Mouse (Mus musculus) megakaryocyte, adult 5-6 weeks (primary cell): ENCODE data around the gene Phf1. TPM values are rescaled to one million over a fixed set of nuclear protein-coding genes. Genes with fewer than 3 reads are reported as not detected.

Experiments
- ATAC-seq: 2 replicates; pipeline ENCODE4 v1.8.0; 2016; ENCODE audit warnings: mild to moderate bottlenecking, inconsistent platforms; ENCODE audit not compliant: poor library complexity, severe bottlenecking
- total RNA-seq, 2 experiments: library from RNA; stranded (forward) in 1 of 2; stranded (reverse) in 1 of 2; fragments of 153-499, 151-499 nt in 1 of 2; fragments of 221-1000, 200-1000 nt in 1 of 2; gene quantifications; 2 replicates each; pipeline versions ENCODE4 v1.2.3 to v1.2.4; 2015 to 2017

Gene Phf1
- total RNA-seq, 2 experiments from 2014 or later, result 10.6 to 11.7 TPM

DNA sequence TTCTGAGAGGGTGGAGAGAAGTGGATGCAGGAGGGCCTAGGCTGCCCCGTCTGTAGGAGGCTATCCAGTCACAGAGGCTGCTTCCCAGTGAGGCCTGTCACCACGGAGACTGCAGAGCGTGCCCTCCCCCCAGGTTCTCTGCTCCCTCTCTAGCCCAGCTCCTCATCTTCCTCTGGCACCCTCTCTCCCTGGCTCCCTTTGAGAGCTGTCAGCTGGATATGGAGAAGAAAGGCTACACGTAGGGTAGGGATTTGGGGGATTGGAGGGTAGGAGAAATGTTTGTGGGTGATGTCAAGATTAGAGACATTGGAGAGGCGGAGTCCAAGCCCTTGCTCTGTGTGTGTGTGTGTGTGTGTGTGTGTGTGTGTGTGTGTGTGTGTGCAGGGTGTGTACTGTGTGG, 17.0 kb downstream of the Phf1 start:
- ATAC-seq, result no peak

- no peak for ATAC-seq
Measured at GRCm38 (mm10) chr17:26950560-26951288, 17.9 kb downstream of the Phf1 start.

DNA sequence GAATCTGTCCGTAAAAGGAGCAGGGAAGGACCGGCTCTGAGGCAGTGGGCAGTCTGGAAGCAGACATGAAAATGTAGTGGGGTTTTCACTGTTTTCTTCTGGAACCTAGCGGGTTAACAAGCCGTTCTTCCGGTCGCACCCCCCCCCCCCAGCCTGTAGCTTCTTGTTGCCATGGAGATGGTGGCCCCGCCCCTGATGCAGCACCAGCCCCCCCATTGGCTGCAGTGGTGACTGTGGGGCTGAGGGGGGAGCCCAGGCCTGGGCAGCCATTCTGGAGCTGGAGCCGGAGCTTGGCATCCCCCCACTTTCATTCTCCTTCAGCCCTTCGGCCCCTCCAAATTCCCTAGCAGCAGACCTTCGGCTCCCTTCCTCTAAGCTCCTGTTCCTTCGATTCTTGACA, 18.6 kb downstream of the Phf1 start:
- ATAC-seq, result 0 out of 2 replicates have a peak, but pooled peaks have one; percentile 34

DNA sequence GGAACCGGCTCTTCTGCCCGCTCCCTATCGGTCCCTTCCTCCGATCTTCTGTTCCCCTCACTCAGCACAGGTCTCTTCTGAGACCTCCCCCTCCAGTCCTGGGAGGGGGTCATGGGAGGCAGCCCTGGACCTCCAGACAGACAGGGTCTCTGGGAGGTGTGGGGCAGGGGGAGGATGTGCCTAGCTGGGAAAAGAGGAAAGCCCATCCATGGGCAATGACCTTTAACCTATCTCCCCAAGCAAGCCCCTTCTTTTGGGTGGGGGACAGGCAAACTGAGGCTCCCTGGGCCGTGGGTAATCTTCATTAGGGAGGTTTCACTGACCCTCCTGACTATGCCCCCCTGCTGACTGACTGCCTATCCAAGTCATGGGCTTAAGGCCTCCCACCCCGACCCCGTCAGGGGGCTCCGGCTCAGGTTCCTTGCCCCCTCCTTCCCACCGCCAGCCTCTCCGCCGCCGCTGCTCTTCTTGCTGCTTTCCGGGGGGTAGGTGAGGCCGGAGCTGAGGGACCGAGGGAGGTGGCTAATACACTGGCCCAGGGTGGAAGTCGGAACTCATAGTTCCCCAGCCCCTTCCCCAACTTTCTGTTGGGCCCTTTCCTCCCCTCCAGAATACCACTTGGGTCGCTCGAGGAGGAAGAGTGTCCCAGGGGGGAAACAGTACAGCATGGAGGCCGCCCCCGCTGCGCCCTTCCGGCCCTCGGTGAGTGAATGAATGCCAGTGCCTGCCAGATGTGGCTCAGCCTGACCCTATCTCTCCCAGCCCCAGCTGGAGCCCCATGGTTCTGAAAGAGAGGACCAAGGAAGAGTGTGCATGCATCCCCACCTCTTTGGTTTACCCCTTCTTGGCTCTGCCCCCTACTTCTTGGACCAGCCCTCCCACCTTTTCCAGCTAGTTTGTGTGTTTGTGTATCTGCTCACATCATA, 19.4 kb downstream of the Phf1 start:
- ATAC-seq, result no peak

DNA sequence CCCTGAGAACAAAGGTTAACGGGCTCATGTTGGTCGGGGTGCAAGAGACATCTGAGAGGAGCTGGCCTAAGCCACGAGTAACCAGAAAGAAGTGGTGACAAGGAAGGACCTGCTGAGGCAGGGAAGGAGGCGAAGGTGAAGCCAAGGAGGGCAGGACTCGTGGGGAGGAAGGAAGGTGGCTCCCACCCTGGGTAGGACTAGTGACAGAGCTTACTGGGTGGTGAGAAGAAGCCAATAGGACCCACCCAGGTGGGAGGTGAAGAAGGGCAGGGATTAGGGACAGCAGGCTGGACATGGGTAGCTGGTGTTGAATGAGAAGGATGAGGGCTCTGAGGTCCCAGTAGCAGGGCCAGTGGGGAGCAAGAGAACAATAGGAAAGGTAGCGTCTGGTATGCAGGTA, 20.3 kb downstream of the Phf1 start:
- ATAC-seq, result no peak

DNA sequence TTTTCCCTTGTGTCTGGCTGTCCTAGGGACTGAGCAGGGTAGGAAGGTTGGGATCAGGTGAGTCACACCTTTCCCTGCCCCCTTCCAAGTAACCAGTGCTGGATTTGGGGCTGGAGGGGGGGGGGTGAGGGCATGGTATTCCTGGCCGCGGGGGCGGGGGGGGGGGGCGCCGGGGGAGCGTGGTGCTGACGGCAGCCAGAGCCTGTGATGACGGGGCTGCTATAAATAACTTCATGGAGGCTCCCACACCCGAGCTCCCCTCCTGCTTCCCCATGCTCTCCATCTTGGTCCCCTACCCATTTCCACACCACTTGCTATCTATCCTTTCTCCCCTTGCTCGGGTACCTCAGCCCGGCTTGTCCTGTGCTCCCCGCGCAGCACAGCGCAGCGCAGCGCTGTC, 20.9 kb downstream of the Phf1 start:
- no peak for ATAC-seq

DNA sequence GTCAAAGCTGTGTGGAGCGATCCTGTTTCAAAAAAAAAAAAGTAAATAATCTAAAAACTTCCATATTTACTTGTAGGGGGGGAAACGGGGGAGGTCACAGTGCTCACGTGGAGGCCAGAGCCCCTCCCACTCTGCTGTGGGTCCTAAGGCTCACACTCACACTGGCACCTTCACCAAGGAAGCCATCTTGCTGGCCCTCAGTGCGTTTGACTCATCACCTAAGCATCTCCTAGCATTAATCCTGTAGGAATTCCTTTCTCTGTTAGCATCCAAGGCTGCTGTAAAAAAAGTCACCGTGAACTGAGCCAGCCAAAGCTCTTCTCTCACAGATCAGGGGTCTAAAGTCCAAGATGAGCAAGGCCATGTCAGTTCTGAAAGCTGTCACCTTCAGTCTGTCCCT, 23.5 kb downstream of the Phf1 start:
- ATAC-seq, result no peak

GRCm38 (mm10) chr17:26956895-26957294, 24.0 kb downstream of the Phf1 start:
- ATAC-seq, result peak; percentile 79

DNA sequence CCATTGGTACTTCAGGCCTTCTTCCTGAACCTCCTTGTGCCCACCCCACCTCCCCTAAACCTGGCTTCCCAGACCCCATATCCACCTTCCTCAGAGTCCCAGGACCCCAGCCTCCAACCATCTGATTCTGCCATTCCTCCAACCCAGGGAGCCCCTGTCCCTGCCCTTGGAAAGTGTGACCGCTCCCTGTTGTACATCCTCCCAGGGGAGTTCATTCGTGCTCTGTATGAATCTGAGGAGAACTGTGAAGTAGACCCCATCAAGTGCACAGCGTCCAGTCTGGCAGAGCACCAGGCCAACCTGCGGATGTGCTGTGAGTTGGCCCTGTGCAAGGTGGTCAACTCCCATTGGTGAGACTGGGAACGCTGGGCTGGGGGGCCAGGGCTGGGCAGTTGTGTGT, 25.0 kb downstream of the Phf1 start:
- ATAC-seq, result no peak

DNA sequence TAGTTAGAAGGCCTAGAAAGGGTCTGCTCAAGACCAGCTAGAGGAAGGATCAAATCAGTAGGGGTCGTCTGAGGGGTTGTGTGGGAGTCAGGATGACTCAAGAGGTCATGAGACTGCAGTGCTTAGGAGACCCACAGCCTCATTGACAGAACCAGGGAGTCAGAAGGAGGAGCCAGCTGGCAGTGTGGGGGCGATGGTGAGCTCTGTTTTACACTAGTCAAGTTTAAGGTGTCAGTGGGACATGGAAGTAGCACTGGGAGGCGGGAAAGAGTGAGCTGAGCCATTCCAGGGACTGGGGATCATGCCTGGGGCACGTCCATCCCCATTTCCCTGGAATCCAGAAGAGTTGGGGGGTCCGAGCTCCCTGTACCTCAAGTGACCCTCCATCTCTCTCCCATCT, 26.0 kb downstream of the Phf1 start:
- ATAC-seq, result no peak

DNA sequence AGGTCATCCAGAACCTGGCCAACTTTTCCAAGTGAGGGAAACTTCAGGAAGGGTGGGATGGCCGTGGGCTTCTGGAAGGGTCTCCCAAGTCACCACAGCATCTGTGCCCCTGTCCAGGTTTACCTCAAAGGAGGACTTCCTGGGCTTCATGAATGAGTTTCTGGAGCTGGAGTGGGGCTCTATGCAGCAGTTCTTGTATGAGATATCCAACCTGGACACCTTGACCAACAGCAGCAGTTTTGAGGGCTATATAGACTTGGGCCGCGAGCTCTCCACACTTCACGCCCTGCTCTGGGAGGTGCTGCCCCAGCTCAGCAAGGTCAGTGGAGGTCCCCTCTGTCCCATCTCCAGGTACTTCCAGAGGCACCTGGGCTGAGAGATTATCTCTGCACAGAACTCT, 27.0 kb downstream of the Phf1 start:
- no peak for ATAC-seq

GRCm38 (mm10) chr17:26961572-26962240, 28.9 kb downstream of the Phf1 start:
- ATAC-seq, result no peak

GRCm38 (mm10) chr17:26966993-26967392, 34.1 kb downstream of the Phf1 start:
- no peak for ATAC-seq

DNA sequence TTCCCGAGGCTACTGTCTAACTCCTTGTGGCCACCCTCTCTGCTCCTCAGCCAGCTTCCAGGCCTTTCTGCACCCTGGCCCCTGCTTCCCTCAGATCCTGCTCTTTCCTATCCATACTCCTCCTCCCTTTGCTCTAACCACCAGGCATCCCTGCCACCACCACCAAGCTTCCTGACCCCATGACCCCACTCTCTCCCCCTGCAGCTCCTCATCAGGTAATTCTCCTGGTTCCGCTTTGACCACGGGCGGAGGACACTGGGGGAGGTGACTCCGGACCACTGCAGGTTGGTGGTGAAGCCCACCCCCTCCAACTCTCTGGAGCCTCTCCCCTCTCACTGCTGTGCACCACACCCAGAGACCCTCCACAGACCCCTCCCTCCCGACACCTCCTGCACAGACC, 34.6 kb downstream of the Phf1 start:
- ATAC-seq, result no peak

DNA sequence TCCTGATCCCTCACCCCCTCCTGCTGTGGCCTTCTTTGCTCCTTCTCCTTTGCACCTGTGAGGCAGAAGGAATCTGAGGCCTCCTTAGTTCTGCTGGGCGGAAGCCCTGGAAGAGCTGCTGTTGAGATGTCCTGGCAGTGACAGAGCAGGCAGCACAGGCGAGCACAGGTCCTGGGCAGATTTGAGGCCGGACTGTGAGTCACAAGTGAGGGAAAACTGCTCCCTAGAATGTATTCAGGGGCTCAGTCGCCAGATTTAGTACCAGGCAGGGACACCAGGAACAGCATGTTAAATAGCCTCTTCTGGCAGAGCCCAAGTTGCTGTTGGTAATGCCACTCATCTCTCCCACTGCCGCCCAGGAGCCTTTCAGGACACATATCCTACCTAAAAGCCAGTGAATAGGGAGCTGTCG, 35.4 kb downstream of the Phf1 start:
- ATAC-seq, result no peak

DNA sequence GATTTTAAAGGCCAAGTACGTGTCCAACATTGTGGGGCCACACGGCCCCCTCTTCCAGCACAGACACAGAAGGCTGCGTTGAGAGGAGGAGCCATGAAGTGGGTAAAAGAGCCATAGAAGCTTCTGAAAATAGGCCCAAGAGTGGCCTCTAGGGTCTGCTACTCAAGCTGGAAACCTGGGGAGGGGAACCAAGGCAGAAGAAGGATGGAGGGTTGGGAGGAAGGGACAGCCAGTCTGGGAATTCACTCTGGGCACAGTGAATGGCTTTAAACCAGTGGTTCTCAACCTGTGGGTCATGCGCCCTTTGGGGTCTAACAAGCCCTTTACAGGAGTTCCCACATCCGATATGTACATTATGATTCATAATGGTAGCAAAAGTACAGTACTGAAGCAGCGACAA, 36.4 kb downstream of the Phf1 start:
- no peak for ATAC-seq

GRCm38 (mm10) chr17:26970221-26970620, 37.4 kb downstream of the Phf1 start:
- ATAC-seq, result no peak

- no peak for ATAC-seq
Measured at GRCm38 (mm10) chr17:26971247-26971905, 38.5 kb downstream of the Phf1 start.

GRCm38 (mm10) chr17:26972107-26972506, 39.3 kb downstream of the Phf1 start:
- ATAC-seq, result no peak

- peak; percentile 99 for ATAC-seq
Measured at GRCm38 (mm10) chr17:26972703-26973574, 40.1 kb downstream of the Phf1 start, which contains the start of gene Zbtb9. Gene Zbtb9 (plus strand): TSS chr17:26973167.
